Mouse (Mus musculus) hindbrain, embryonic 10.5 days (tissue): ENCODE measurements around the gene Col4a2. TPM values are rescaled to one million over a fixed set of nuclear protein-coding genes. Genes with fewer than 3 reads are reported as not detected.

ENCODE experiments used
- DNase-seq: peaks from one replicate; pipeline ENCODE4 v3.0.0-alpha.2; 2017; ENCODE audit warnings: low spot score
- H3K27ac ChIP-seq: fragments of 300-500 bp; sonication (generic); 2 replicates; pipeline ENCODE4 v1.5.1; 2016; ENCODE audit warnings: mild to moderate bottlenecking, moderate library complexity
- H3K27me3 ChIP-seq: fragments of 300-500 bp; sonication (generic); 2 replicates; pipeline ENCODE4 v1.6.1; 2016; ENCODE audit warnings: mild to moderate bottlenecking; ENCODE audit not compliant: poor library complexity, insufficient read depth, severe bottlenecking
- H3K36me3 ChIP-seq: fragments of 300-500 bp; sonication (generic); 2 replicates; pipeline ENCODE4 v1.6.1; 2016; ENCODE audit warnings: mild to moderate bottlenecking, moderate library complexity
- H3K4me1 ChIP-seq: fragments of 300-500 bp; sonication (generic); replicated peaks from 2 replicates; pipeline ENCODE4 v1.6.1; 2016; ENCODE audit warnings: mild to moderate bottlenecking
- H3K4me3 ChIP-seq: fragments of 300-500 bp; sonication (generic); 2 replicates; pipeline ENCODE4 v1.5.1; 2016; ENCODE audit warnings: mild to moderate bottlenecking, moderate library complexity
- H3K9me3 ChIP-seq: fragments of 300-500 bp; sonication (generic); 2 replicates; pipeline ENCODE4 v1.6.1; 2016; ENCODE audit warnings: mild to moderate bottlenecking, moderate library complexity
- WGBS: fragments of 180-500 bp; shearing (Covaris S2); methylation state at CpG from one replicate; pipeline ENCODE4 v1.1.7; 2016; 5-methylcytosine and 5-hydroxymethylcytosine counted together
- polyA plus RNA-seq: library from polyadenylated mRNA; unstranded; fragments of >200 nt; fragmentation: Nextera tagmentation; extraction: Ambion mirVana; gene quantifications from 2 replicates; pipeline ENCODE4 v1.2.1, GENCODE M21; 2016

Col4a2 gene
- polyA plus RNA-seq, 1 experiment from 2014 or later, result 52.9 TPM

DNA sequence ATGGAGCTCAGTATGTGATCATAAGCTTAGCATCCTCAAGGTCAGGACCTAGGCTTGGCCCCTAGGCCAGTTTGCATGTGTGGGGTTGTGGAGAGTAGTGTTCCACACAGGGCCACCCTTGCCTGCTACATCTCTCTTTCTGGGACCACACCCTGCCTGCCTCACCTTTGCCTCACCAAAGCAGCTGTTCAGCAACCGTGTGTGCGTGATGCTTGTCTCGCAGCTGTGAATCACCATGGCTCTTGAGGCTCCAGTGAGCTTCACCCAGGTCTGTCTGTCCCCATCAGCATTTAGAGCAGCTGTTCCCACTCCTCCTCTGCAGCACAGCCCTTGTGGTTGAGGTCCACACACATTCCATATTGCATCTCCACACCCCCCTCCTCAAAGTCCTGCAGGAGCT, 43.3 kb downstream of the Col4a2 start:
- Histone ChIP-seq H3K4me1 (peaks cover 27% of the 10 kb centered on the region), H3K36me3 (peaks cover 5% of the 10 kb centered on the region; the same call in 1 of the 2 replicates), H3K27me3 (no peaks in the 10 kb centered on the region), H3K4me3 (no peak overlapping the region), H3K27ac (no peak overlapping the region; the same call in 1 of the 2 replicates), H3K9me3 (no peaks in the 10 kb centered on the region)
- DNase-seq, result no peak
- 96% methylated on average over 3 of the region's 3 CpGs for WGBS

- 88% methylated on average over 8 of the region's 8 CpGs for WGBS
- Histone ChIP-seq H3K36me3 (peaks cover 5% of the 10 kb centered on the region; the same call in 1 of the 2 replicates), H3K4me1 (peaks cover 36% of the 10 kb centered on the region), H3K27ac (no peak overlapping the region), H3K4me3 (no peak overlapping the region), H3K27me3 (no peaks in the 10 kb centered on the region), H3K9me3 (no peaks in the 10 kb centered on the region)
- DNase-seq, result no peak
Measured at GRCm38 (mm10) chr8:11356776-11357175, 44.2 kb downstream of the Col4a2 start.

GRCm38 (mm10) chr8:11357921-11358436, 45.4 kb downstream of the Col4a2 start:
- Histone ChIP-seq H3K9me3 (no peaks in the 10 kb centered on the region), H3K36me3 (peaks cover 5% of the 10 kb centered on the region; the same call in 1 of the 2 replicates), H3K27ac (peak overlapping the region; percentile 66), H3K4me1 (peaks cover 48% of the 10 kb centered on the region), H3K27me3 (no peaks in the 10 kb centered on the region), H3K4me3 (no peak overlapping the region)
- no peak for DNase-seq
- WGBS, result 51% methylated on average over 7 of the region's 7 CpGs

DNA sequence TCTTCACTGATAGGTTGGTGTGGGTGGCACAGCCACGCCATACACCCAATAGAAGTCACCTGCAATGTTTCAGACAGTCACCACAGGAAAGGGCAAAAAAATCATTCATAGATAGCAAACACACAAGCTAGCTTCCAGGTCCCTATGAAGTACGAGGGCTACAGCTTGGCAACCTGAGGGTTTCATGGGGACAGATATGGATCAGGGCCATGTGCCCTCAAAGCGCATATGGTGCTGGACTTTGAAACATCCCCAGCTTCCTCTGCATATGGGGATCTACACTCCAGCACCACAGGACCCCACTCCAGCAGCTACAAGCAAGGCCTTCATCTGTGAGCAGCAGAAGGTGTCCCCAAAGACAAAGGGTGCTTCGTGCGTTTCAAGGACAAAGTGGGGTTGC, 47.2 kb downstream of the Col4a2 start:
- no peak for DNase-seq
- Histone ChIP-seq H3K9me3 (no peaks in the 10 kb centered on the region), H3K4me1 (peaks cover 66% of the 10 kb centered on the region), H3K27ac (peak overlapping the region; percentile 89), H3K4me3 (no peak overlapping the region), H3K36me3 (peaks cover 5% of the 10 kb centered on the region; the same call in 1 of the 2 replicates), H3K27me3 (no peaks in the 10 kb centered on the region)
- WGBS, result 85% methylated on average over 5 of the region's 5 CpGs

DNA sequence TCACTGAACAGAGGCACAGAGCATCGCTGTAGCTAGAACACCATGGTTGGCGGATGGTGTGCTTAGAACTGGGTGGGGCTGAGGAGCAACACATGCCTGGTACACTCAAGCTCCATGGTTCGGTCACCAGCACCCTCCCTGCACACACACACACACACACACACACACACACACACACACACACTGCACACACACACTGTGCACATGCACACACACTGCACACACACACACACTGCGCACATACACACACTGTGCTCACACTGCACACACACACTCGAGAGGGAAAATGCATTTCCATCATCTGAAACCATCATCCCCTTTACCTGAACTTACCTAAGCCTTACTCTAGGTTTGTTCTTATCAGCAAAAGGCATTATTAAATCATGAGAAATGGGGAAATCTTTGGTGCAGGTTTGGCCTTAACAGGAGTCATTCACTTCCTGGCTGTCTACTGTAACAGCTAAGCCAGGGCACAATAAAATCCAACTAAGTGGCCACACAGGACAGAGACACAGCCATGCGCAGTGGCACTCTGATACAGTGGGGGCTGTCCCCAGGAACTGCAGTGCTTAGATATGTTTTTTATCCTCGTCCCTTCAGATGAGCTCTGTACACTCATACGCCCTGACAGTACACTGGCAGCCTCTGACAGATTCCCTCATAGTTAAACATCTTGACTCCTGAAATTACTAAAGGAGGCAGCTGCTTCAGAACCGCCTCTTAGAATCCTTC, 49.1 kb downstream of the Col4a2 start:
- Histone ChIP-seq H3K27ac (peak overlapping the region; percentile 89), H3K36me3 (no peaks in the 10 kb centered on the region), H3K4me1 (peaks cover 72% of the 10 kb centered on the region), H3K27me3 (no peaks in the 10 kb centered on the region), H3K4me3 (0 out of 2 replicates have a peak overlapping the region, but pooled peaks have one; percentile 20), H3K9me3 (no peaks in the 10 kb centered on the region)
- WGBS, result 62% methylated on average over 9 of the region's 9 CpGs
- no peak for DNase-seq

GRCm38 (mm10) chr8:11362278-11363214, 49.9 kb downstream of the Col4a2 start:
- H3K27ac ChIP-seq, result peak overlapping the region; percentile 89
- DNase-seq, result peak; percentile 80
- H3K9me3 ChIP-seq, result no peaks in the 10 kb centered on the region
- peak overlapping the region; percentile 20 for H3K4me3 ChIP-seq
- H3K4me1 ChIP-seq, result peaks cover 74% of the 10 kb centered on the region
- no peaks in the 10 kb centered on the region for H3K36me3 ChIP-seq
- WGBS, result 4% methylated on average over 17 of the region's 17 CpGs
- no peaks in the 10 kb centered on the region for H3K27me3 ChIP-seq

- H3K9me3 ChIP-seq, result no peaks in the 10 kb centered on the region
- no peak for DNase-seq
- no peak overlapping the region for H3K4me3 ChIP-seq
- H3K27ac ChIP-seq, result peak overlapping the region; percentile 89
- no peaks in the 10 kb centered on the region for H3K27me3 ChIP-seq
- peaks cover 65% of the 10 kb centered on the region for H3K4me1 ChIP-seq
- WGBS, result 51% methylated on average over 13 of the region's 13 CpGs
- no peaks in the 10 kb centered on the region for H3K36me3 ChIP-seq
Measured at GRCm38 (mm10) chr8:11363340-11364126, 50.9 kb downstream of the Col4a2 start.

DNA sequence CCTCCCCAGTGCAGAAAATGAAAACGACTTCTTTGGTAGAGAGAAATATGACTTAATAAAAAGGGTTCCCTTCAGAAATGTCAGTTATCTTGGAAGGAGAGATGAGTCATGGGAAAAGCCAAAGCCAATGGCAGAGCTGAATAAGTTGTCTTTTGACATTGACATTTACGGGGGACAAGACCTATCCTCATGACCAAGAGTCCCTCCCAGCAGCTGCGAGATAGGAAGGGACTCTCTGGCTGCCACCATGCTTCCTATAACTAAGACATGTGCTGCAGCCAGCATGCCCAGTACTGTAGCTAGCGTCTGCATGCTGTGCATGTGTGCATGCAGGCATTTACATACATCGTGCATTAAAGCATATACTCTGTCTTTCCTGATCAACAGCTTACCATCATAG, 53.6 kb downstream of the Col4a2 start:
- 90% methylated on average over 5 of the region's 5 CpGs for WGBS
- no peaks in the 10 kb centered on the region for H3K36me3 ChIP-seq
- no peak overlapping the region for H3K4me3 ChIP-seq
- H3K27ac ChIP-seq, result 0 out of 2 replicates have a peak overlapping the region, but pooled peaks have one; percentile 29
- 0 out of 2 replicates have a peak, but pooled peaks cover 4% of the 10 kb centered on the region for H3K27me3 ChIP-seq
- H3K4me1 ChIP-seq, result peaks cover 61% of the 10 kb centered on the region
- DNase-seq, result no peak
- no peaks in the 10 kb centered on the region for H3K9me3 ChIP-seq

GRCm38 (mm10) chr8:11366741-11367140, 54.1 kb downstream of the Col4a2 start:
- Histone ChIP-seq H3K4me1 (peaks cover 59% of the 10 kb centered on the region), H3K36me3 (no peaks in the 10 kb centered on the region), H3K27me3 (0 out of 2 replicates have a peak, but pooled peaks cover 4% of the 10 kb centered on the region), H3K4me3 (no peak overlapping the region), H3K9me3 (no peaks in the 10 kb centered on the region), H3K27ac (peak overlapping the region; percentile 25; the same call in 1 of the 2 replicates)
- DNase-seq, result no peak
- 77% methylated on average over 4 of the region's 4 CpGs for WGBS

DNA sequence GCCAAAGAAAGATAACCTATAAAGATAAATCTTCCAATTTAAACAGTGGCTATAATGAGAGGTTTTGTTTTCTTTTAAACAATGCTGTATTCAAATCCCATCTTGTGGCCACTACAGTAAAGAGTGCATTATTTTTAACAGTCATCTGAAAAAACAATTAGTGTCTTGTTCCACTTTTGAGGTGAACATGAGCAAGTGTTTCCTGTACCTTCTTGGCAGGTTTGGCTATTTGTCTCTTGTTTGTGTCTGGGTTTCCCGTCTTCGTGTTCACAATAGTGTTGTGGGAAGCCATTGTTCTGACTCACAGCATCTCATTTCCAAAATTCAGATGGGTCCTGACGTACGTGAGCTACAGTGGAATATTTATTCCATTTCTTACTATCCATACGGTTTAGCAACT, 55.1 kb downstream of the Col4a2 start:
- Histone ChIP-seq H3K9me3 (no peaks in the 10 kb centered on the region), H3K4me1 (peaks cover 49% of the 10 kb centered on the region), H3K36me3 (no peaks in the 10 kb centered on the region), H3K27ac (no peak overlapping the region), H3K27me3 (0 out of 2 replicates have a peak, but pooled peaks cover 4% of the 10 kb centered on the region), H3K4me3 (no peak overlapping the region)
- DNase-seq, result no peak
- WGBS, result 86% methylated on average over 5 of the region's 5 CpGs

DNA sequence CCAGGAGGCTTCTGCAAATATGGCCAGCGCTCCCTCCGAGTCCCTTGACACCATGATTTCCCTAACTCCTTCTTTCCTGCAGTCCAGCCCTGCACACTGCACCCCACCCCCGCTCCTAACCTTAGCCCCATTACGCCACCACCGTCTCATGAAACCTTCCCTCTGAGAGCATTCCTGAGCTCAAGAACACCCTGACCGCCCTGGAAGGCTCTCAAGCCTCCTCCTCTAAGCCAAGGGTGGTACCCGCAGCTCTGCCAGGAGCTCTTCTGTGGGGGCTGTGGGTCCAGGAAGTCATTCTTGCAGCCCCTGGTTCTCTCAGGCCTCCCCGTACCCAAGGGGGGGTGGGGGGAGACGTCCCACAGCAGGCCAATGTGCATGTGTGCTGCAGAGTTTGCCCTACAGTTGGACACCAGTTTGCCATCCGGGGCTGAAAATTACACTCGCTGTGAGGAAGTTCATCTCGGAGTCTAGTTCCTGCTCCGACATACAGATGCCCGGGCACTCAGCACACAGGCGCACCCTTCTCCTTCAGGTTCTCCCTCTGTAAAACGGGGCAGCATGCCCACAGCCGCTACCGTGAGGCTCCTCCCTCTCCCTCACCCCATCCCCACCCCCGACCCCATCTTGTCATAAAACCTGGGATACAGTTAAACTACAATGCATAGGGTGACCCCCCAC, 57.1 kb downstream of the Col4a2 start:
- H3K9me3 ChIP-seq, result no peaks in the 10 kb centered on the region
- H3K4me1 ChIP-seq, result peaks cover 29% of the 10 kb centered on the region
- no peaks in the 10 kb centered on the region for H3K36me3 ChIP-seq
- 0 out of 2 replicates have a peak, but pooled peaks cover 4% of the 10 kb centered on the region for H3K27me3 ChIP-seq
- peak overlapping the region; percentile 23; the same call in 1 of the 2 replicates for H3K27ac ChIP-seq
- no peak for DNase-seq
- H3K4me3 ChIP-seq, result no peak overlapping the region
- 88% methylated on average over 19 of the region's 19 CpGs for WGBS
